Mouse (Mus musculus): ENCODE measurements at regions not wholly inside any gene's neighbourhood (a gene's known extent, or its start where the extent isn't known, plus 50 kb on each side); places are given as distances from the start of the nearest gene placed in this dataset.
A peak's percentile ranks its signal among the peaks of the same experiment; 100 is the strongest.
"Not testable (repeated sequence)": the region's sequence is repeated elsewhere in the genome, so short reads cannot be mapped to it uniquely, and the experiment has no call there.

GRCm38 (mm10) chr6:3319378-3319777, 80.0 kb downstream of the Samd9l start:
- DNase-seq (ENCODE audit: low spot score in 2 of 2) = no peak

GRCm38 (mm10) chr6:3307598-3308220, 91.7 kb downstream of the Samd9l start:
- DNase-seq (ENCODE audit: low spot score in 2 of 2) = peak in 1 of 2 experiments; percentile 2

- DNase-seq (ENCODE audit: low spot score in 2 of 2) = not testable (repeated sequence)
These were observed 94.3 kb downstream of the Samd9l start for GRCm38 (mm10) chr6:3304881-3305620.

- not testable (repeated sequence) for DNase-seq (ENCODE audit: low spot score in 2 of 2)
These were observed 106.1 kb downstream of the Samd9l start for GRCm38 (mm10) chr6:3293316-3293715.

GRCm38 (mm10) chr6:3291983-3292382, 107.4 kb downstream of the Samd9l start:
- not testable (repeated sequence) for DNase-seq (ENCODE audit: low spot score in 2 of 2)

GRCm38 (mm10) chr6:3268726-3269125, 130.6 kb downstream of the Samd9l start:
- not testable (repeated sequence) for DNase-seq (ENCODE audit: low spot score in 2 of 2)

- DNase-seq (ENCODE audit: low spot score in 2 of 2) = not testable (repeated sequence)
These were observed 133.9 kb downstream of the Samd9l start for GRCm38 (mm10) chr6:3265477-3265876.

Data from right cerebral cortex, adult 2 months (tissue).